In genomic region chr13:37946734-37947133, GRCm38 (mm10) we compare ENCODE assay signal across 8 mouse cellular contexts. TPM values are rescaled to one million over a fixed set of nuclear protein-coding genes. Genes with fewer than 3 reads are reported as not detected.
DNase-seq lines count a peak whose midpoint lies in the region.

No protein-coding gene starts in this region.

- H3K27me3 ChIP-seq in hindbrain, embryonic 10.5 days (ENCODE audit: insufficient read depth, poor library complexity, severe bottlenecking), result no peaks in the 10 kb centered on the region

- no peaks in the 10 kb centered on the region for H3K9me3 ChIP-seq in hindbrain, embryonic 10.5 days

- peaks cover 43% of the 10 kb centered on the region for H3K36me3 ChIP-seq in hindbrain, embryonic 10.5 days

- WGBS in hindbrain, embryonic 10.5 days, result 20% methylated on average over 6 of the region's 6 CpGs

- no peak overlapping the region for H3K4me3 ChIP-seq in hindbrain, embryonic 10.5 days

- DNase-seq in ES-CJ7 (ENCODE audit: low read depth, low spot score), result peak; percentile 83
- peak; percentile 76 to 78 for DNase-seq in cerebellum, adult 18-20 months
- peak; percentile 78 for DNase-seq in forelimb bud, embryonic 11.5 days (ENCODE audit: low read depth, low spot score)
- DNase-seq in hindbrain, embryonic 10.5 days (ENCODE audit: low spot score), result peak; percentile 81
- peak; percentile 73 for DNase-seq in layer of hippocampus, adult 9-11 months
- peak; percentile 88 for DNase-seq in lung, postnatal 10 days
- peak; percentile 81 for DNase-seq in ovary, postnatal 36 days (ENCODE audit: low spot score)
- peak; percentile 80 for DNase-seq in thymus, postnatal 25 days

- peaks cover 2% of the 10 kb centered on the region; the same call in 1 of the 2 replicates for H3K4me1 ChIP-seq in hindbrain, embryonic 10.5 days (replicated peaks)

- peak overlapping the region; percentile 25; the same call in 1 of the 2 replicates for H3K27ac ChIP-seq in hindbrain, embryonic 10.5 days

RNA-seq across cellular contexts. Expression of gene Ssr1, which starts 47.3 kb away (rescaled TPM):
- 83.6 and 103 TPM in 2 replicates for polyA plus RNA-seq in hindbrain, embryonic 10.5 days (2016; fragmentation: Nextera tagmentation; extraction: Ambion mirVana)
